Mouse (Mus musculus) lung, adult 2 months (tissue): ENCODE data around the gene Vegfa.

ENCODE experiments used
- CTCF ChIP-seq: fragments of 200-500 bp; IDR thresholded peaks from 2 replicates; pipeline ENCODE4 v1.5.1; 2011; ENCODE audit warnings: mild to moderate bottlenecking, low read length, control low read depth; ENCODE audit not compliant: insufficient read depth
- POLR2A ChIP-seq: fragments of 200-500 bp; IDR thresholded peaks from 2 replicates; pipeline ENCODE4 v1.6.1; 2011; ENCODE audit warnings: low read depth, mild to moderate bottlenecking, control low read depth, low read length, borderline replicate concordance; ENCODE audit errors: extremely low read depth

GRCm38 (mm10) chr17:45986374-45986773 is 45.8 kb downstream of the Vegfa start:
- TF ChIP-seq CTCF, result no peak
- TF ChIP-seq POLR2A, result no peak
